8 mouse cellular contexts compared by ENCODE assay signal in the genomic region with DNA sequence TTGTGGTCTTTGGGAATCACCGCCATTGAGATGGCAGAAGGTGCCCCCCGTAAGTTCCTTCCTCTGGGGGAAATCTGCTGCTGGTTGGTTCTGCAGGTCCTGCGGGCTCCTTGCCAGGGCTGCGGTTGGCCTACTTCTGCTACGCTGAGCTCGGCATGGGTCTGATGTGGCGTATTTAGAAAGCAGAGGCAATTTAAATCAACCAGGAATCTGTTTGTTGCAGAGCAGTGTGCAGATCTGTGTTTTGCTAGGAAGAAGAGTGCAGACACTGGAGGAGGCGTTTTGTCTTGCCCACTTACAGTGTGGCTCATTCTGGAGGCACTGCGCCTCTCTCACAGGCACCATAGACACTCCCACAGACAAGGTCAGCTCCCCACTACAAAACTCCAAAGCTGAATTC.
DNase-seq lines count a peak whose midpoint lies in the region; ATAC-seq lines count a peak whose summit lies in the region.

No protein-coding gene starts in this region.

- 62% methylated on average over 9 of the region's 9 CpGs for WGBS in hindbrain, embryonic 14.5 days
- WGBS in hindbrain, embryonic 11.5 days = 91% methylated on average over 9 of the region's 9 CpGs
- 72% methylated on average over 9 of the region's 9 CpGs for WGBS in neural tube, embryonic 14.5 days

- H3K4me1 ChIP-seq in hindbrain, embryonic 14.5 days (replicated peaks; ENCODE audit: control insufficient read depth, insufficient read depth, low read length) = peaks cover 41% of the 10 kb centered on the region
- H3K4me1 ChIP-seq in hindbrain, embryonic 11.5 days (replicated peaks; ENCODE audit: control insufficient read depth, insufficient read depth, low read length) = no peaks in the 10 kb centered on the region
- 0 out of 2 replicates have a peak, but pooled peaks cover 8% of the 10 kb centered on the region for H3K4me1 ChIP-seq in neural tube, embryonic 14.5 days (ENCODE audit: control insufficient read depth, insufficient read depth, low read length)

- no peaks in the 10 kb centered on the region for H3K27me3 ChIP-seq in hindbrain, embryonic 14.5 days (ENCODE audit: control insufficient read depth, insufficient read depth, low read length)
- no peaks in the 10 kb centered on the region for H3K27me3 ChIP-seq in hindbrain, embryonic 11.5 days (ENCODE audit: control insufficient read depth, insufficient read depth, low read length)
- no peaks in the 10 kb centered on the region for H3K27me3 ChIP-seq in neural tube, embryonic 14.5 days (ENCODE audit: control insufficient read depth, insufficient read depth, low read length)

- no peak for DNase-seq in hindbrain, embryonic 14.5 days (ENCODE audit: low spot score)
- no peak for DNase-seq in hindbrain, embryonic 11.5 days (ENCODE audit: low spot score)
- DNase-seq in MN1 (ENCODE audit: low spot score) = peak; percentile 76
- peak; percentile 81 to 84 for DNase-seq in cerebellum, postnatal 14 days
- DNase-seq in kidney, adult 11 months = no peak
- DNase-seq in layer of hippocampus, adult 9-10 months (ENCODE audit: low spot score) = no peak

- no peak overlapping the region for H3K4me3 ChIP-seq in hindbrain, embryonic 14.5 days (replicated peaks; ENCODE audit: low read length)
- no peak overlapping the region for H3K4me3 ChIP-seq in hindbrain, embryonic 11.5 days (ENCODE audit: low read depth, low read length)
- no peak overlapping the region for H3K4me3 ChIP-seq in neural tube, embryonic 14.5 days (ENCODE audit: low read depth, low read length)

- peak; percentile 22; the same call in 1 of the 2 replicates for ATAC-seq in hindbrain, embryonic 14.5 days (ENCODE audit: low FRiP score)
- ATAC-seq in hindbrain, embryonic 11.5 days (ENCODE audit: low FRiP score) = no peak
- ATAC-seq in neural tube, embryonic 14.5 days (ENCODE audit: low read depth) = no peak
- ATAC-seq in erythroid progenitor cell, adult 5-6 weeks (replicated peaks; ENCODE audit: low FRiP score, poor library complexity, severe bottlenecking) = no peak

- H3K4me2 ChIP-seq in hindbrain, embryonic 14.5 days (replicated peaks) = no peak overlapping the region
- no peak overlapping the region for H3K4me2 ChIP-seq in hindbrain, embryonic 11.5 days (replicated peaks; ENCODE audit: low read depth, low read length)
- no peak overlapping the region for H3K4me2 ChIP-seq in neural tube, embryonic 14.5 days (ENCODE audit: low read depth, low read length)

- H3K27ac ChIP-seq in hindbrain, embryonic 14.5 days = 0 out of 2 replicates have a peak overlapping the region, but pooled peaks have one; percentile 1
- H3K27ac ChIP-seq in hindbrain, embryonic 11.5 days (ENCODE audit: low read depth, low read length) = no peak overlapping the region
- peak overlapping the region; percentile 7; the same call in 1 of the 2 replicates for H3K27ac ChIP-seq in neural tube, embryonic 14.5 days (ENCODE audit: low read depth, low read length)

- H3K9ac ChIP-seq in hindbrain, embryonic 14.5 days = no peak overlapping the region
- no peak overlapping the region for H3K9ac ChIP-seq in hindbrain, embryonic 11.5 days (ENCODE audit: low read depth, low read length)
- H3K9ac ChIP-seq in neural tube, embryonic 14.5 days (replicated peaks; ENCODE audit: low read depth, low read length) = no peak overlapping the region

- peaks cover 31% of the 10 kb centered on the region for H3K36me3 ChIP-seq in hindbrain, embryonic 14.5 days (replicated peaks; ENCODE audit: control insufficient read depth, insufficient read depth)
- H3K36me3 ChIP-seq in hindbrain, embryonic 11.5 days (ENCODE audit: control insufficient read depth, insufficient read depth, low read length) = no peaks in the 10 kb centered on the region
- no peaks in the 10 kb centered on the region; the same call in 1 of the 2 replicates for H3K36me3 ChIP-seq in neural tube, embryonic 14.5 days (ENCODE audit: control insufficient read depth, insufficient read depth, low read length)

- H3K9me3 ChIP-seq in hindbrain, embryonic 14.5 days (ENCODE audit: control insufficient read depth, low read length) = no peaks in the 10 kb centered on the region
- H3K9me3 ChIP-seq in hindbrain, embryonic 11.5 days (ENCODE audit: control insufficient read depth, low read length) = no peaks in the 10 kb centered on the region
- no peaks in the 10 kb centered on the region for H3K9me3 ChIP-seq in neural tube, embryonic 14.5 days (ENCODE audit: control insufficient read depth, low read length)

Comparison
In these comparisons a context has a peak if more than half of its experiments do, and no peak if none do; other contexts are left out.
1. DNase-seq: peak in MN1 (single experiment) and cerebellum, postnatal 14 days (2 of 2); none in hindbrain, embryonic 14.5 days (single experiment), hindbrain, embryonic 11.5 days (single experiment), kidney, adult 11 months (single experiment) and layer of hippocampus, adult 9-10 months (single experiment).